Mouse (Mus musculus): ENCODE data around the gene Fam189b.

Gene Fam189b

DNA sequence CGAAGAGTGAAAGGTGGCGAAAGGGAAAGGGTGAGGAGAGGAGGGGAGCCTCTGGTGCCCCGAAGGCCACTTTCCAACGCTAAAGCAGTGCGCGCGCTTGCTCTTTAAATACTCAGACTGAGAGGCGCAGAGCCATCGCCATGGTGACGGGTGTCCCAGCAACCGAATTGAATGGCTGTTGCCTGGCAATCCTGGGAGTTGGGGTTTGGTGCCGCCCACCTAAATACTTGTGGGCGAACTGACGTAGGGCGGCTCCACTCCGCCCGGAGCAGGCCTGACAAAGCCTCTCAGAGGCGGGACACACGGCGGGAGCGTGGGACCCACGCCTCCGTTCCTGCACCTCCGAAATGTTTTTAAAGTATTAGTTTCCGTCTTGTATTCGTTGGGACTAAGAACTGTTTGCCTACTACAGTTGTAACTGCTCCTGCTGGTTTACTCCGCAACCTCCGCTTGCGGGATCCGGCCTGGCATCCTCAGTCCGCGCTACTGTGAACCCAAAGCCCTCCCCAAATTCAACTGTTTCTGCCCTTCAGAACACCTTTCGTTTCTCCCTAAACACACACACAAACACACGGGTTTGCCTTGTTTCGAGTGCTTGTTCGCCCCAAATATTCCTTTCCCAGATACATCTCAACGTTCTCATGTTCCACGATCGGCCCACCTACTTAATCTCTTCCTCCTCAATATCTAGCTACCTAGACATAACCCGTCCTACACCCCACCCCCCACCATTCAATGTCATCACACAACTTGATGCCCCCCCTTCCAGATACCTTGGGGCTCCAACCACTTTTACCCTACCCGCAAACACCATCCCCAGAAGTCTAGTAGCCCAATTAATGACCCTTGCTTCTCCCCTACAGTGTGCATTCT is 44.6 kb downstream of the Fam189b start:
- in situ Hi-C loops (cut with MseI, MboI): no loop called here

GRCm38 (mm10) chr3:89228180-89228549 is 45.2 kb downstream of the Fam189b start:
- in situ Hi-C loops (cut with MseI, MboI): no loop called here

- in situ Hi-C loops (cut with MseI, MboI): no loop called here
Observed at GRCm38 (mm10) chr3:89228836-89229235, 45.9 kb downstream of the Fam189b start, which contains the start of gene Muc1. Gene Muc1, plus strand, starts transcription at chr3:89229057.

- in situ Hi-C loops (cut with MseI, MboI): no loop called here
Observed at GRCm38 (mm10) chr3:89229276-89229675, 46.3 kb downstream of the Fam189b start.

- in situ Hi-C loops (cut with MseI, MboI): no loop called here
Observed at GRCm38 (mm10) chr3:89230561-89230960, 47.6 kb downstream of the Fam189b start.

DNA sequence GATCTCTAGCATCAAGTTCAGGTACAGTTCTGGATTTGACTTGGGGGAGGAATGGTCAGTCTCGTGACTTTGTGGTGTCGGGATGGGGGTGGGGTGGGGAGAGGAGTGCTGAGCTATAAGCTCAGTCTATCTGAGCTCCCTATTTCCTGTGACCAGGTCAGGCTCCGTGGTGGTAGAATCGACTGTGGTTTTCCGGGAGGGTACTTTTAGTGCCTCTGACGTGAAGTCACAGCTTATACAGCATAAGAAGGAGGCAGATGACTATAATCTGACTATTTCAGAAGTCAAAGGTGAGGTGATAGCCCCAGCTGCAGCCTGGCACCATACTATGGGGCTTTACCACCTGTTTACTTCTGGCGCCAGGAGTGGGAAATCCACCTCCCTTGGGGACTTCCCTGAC is 48.4 kb downstream of the Fam189b start:
- in situ Hi-C loops (cut with MseI, MboI): no loop called here

GRCm38 (mm10) chr3:89231772-89232275 is 48.9 kb downstream of the Fam189b start:
- in situ Hi-C loops (cut with MseI, MboI): no loop called here

DNA sequence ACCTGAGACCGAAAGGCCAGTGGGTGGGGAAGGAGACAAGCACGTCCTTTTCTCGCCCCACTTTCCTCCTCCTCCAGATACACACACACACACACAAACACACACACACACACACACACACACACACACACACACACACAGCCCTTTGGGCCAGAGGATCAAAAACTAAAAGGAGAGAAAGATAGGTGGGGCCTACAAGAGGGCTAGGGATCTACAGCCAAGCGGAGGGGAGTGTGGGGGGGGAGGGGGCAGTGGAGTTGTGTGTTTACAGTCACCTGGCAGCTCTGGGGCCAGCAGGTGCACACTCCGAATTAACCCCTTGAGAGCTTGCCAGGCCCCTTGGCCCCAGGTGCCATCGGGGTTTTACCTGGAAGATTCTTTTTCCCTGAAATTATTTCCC is 49.7 kb downstream of the Fam189b start:
- in situ Hi-C loops (cut with MseI, MboI): no loop called here

GRCm38 (mm10) chr3:89233562-89234110 is 50.7 kb downstream of the Fam189b start:
- in situ Hi-C loops (cut with MseI, MboI): no loop called here

DNA sequence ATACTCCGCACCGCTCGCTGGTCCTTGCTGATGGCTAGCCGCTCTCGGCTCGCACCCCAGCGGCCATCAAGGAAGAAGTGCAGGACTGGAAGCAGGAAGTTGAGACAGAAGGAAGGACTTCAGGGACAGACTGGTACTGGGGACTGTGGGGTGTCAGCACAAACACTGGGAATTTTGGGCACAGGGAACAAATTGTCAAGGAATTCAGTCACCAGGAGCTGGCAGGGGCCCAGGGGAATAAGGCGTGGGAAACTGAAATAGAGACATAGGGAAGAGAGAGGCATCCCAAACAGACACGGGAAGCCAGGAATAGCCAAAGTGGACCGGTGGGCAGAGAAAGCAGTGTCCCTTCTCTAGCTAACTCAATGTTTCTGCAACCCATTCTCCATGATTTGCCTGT is 53.6 kb downstream of the Fam189b start:
- in situ Hi-C loops (cut with MseI, MboI): no loop called here

DNA sequence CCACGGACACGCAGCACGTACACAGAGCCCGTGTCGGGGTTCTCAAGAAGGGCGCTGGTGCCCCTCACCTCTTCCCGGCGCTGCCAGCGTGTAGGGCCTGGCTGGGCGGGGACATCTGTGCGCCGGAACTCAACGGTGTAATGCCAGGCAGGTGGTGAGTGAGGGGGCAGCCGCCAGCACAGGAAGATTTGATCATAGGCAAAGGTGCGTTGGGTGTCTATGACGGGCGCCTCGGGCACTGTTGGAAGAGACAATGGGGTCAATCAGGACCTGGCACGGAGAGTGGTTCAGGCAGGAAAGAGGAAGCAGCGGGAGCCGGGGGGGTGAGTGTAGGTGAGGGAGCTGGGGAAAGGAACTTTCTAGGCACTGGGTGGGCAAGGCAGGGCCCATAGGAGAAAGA is 54.7 kb downstream of the Fam189b start:
- in situ Hi-C loops (cut with MseI, MboI): no loop called here

DNA sequence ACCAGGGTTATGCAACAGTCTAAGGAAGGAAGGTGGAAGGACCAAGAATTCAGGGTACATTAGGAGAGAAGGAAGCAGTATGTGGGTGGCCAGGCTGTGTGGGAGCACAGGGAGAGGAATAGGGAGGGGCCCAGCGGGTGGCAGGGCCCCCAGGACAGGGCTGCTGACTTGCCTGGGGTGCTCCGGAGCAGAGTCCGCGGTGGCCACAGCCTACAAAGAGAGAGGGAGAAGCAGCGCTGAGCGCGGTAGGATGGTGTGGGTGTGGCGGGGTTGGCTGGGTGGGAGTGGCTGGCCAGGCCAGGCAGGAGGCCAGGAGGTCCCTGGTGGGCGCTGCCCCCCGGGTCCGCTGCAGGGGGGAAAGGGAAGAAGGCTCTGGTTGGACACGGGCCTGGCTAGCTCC is 55.6 kb downstream of the Fam189b start:
- in situ Hi-C loops (cut with MseI, MboI): no loop called here
